Mouse (Mus musculus) midbrain, embryonic 13.5 days (tissue): ENCODE data around the gene Bend3. TPM values are rescaled to one million over a fixed set of nuclear protein-coding genes. Genes with fewer than 3 reads are reported as not detected.
A peak's percentile ranks its signal among the peaks of the same experiment; 100 is the strongest.

Experiments
- ATAC-seq: fragments of 200-750 bp; cut with Nextera tagmentation; 2 replicates; pipeline ENCODE4 v1.8.0; 2017; ENCODE audit warnings: mild to moderate bottlenecking, moderate TSS enrichment, moderate library complexity
- H3K27ac ChIP-seq: fragments of 300-500 bp; sonication (generic); 2 replicates; pipeline ENCODE4 v1.5.1; 2015; ENCODE audit warnings: inconsistent platforms, mild to moderate bottlenecking, moderate library complexity
- H3K27me3 ChIP-seq: fragments of 300-500 bp; sonication (generic); 2 replicates; pipeline ENCODE4 v1.6.1; 2015; ENCODE audit warnings: mild to moderate bottlenecking, inconsistent platforms
- H3K36me3 ChIP-seq: fragments of 300-500 bp; sonication (generic); 2 replicates; pipeline ENCODE4 v1.6.1; 2015; ENCODE audit warnings: mild to moderate bottlenecking, inconsistent platforms
- H3K4me1 ChIP-seq: fragments of 300-500 bp; sonication (generic); replicated peaks from 2 replicates; pipeline ENCODE4 v1.6.1; 2015; ENCODE audit warnings: inconsistent platforms
- H3K4me2 ChIP-seq: fragments of 300-500 bp; sonication (generic); replicated peaks from 2 replicates; pipeline ENCODE4 v1.6.1; 2015; ENCODE audit warnings: moderate library complexity, mild to moderate bottlenecking, inconsistent platforms
- H3K4me3 ChIP-seq: fragments of 300-500 bp; sonication (generic); replicated peaks from 2 replicates; pipeline ENCODE4 v1.5.1; 2015; ENCODE audit warnings: mild to moderate bottlenecking, inconsistent platforms
- H3K9ac ChIP-seq: fragments of 300-500 bp; sonication (generic); replicated peaks from 2 replicates; pipeline ENCODE4 v1.6.1; 2015; ENCODE audit warnings: mild to moderate bottlenecking, inconsistent platforms
- H3K9me3 ChIP-seq: fragments of 300-500 bp; sonication (generic); 2 replicates; pipeline ENCODE4 v1.6.1; 2016; ENCODE audit warnings: mild to moderate bottlenecking, inconsistent platforms
- WGBS: fragments of 180-500 bp; shearing (Covaris S2); methylation state at CpG from one replicate; pipeline ENCODE4 v1.1.7; 2015; 5-methylcytosine and 5-hydroxymethylcytosine counted together
- polyA plus RNA-seq: library from polyadenylated mRNA; unstranded; fragments of >200 nt; fragmentation: Nextera tagmentation; extraction: Ambion mirVana; gene quantifications from 2 replicates; pipeline ENCODE4 v1.2.1, GENCODE M21; 2015

Bend3 gene
- polyA plus RNA-seq, 1 experiment from 2014 or later = 4.2 TPM

DNA sequence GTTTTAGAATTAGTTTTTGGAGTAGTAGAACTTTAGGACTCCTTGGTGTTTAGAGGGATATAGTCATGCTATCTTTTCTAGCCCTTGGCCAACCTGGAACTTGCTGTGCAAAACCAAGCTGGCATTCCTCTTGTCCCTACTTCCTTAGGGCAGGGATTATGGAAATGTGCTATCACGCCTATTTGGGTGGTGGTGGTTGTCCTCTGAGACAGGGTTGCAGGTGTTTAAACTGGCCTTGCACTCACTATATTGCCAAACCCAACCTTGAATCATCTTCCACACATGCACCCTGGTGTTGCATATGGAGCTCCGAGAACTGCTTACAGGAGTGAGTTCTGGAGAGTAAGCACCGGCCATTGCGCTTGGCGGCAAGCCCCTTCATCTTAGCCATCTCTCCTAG, 3.4 kb downstream of the Bend3 start:
- Histone ChIP-seq H3K4me1 (peaks cover 47% of the 10 kb centered on the region), H3K36me3 (0 out of 2 replicates have a peak, but pooled peaks cover 2% of the 10 kb centered on the region), H3K4me3 (no peak overlapping the region), H3K27ac (no peak overlapping the region), H3K9ac (no peak overlapping the region), H3K4me2 (no peak overlapping the region), H3K27me3 (no peaks in the 10 kb centered on the region), H3K9me3 (no peaks in the 10 kb centered on the region)
- no peak for ATAC-seq
- WGBS = 85% methylated on average over 5 of the region's 5 CpGs

- H3K27ac ChIP-seq = peak overlapping the region; percentile 51; the same call in 1 of the 2 replicates
- 53% methylated on average over 9 of the region's 9 CpGs for WGBS
- no peaks in the 10 kb centered on the region for H3K9me3 ChIP-seq
- no peak overlapping the region; the same call in 1 of the 2 replicates for H3K4me2 ChIP-seq
- H3K4me3 ChIP-seq = no peak overlapping the region
- peaks cover 38% of the 10 kb centered on the region for H3K4me1 ChIP-seq
- ATAC-seq = no peak
- 0 out of 2 replicates have a peak, but pooled peaks cover 2% of the 10 kb centered on the region for H3K36me3 ChIP-seq
- no peaks in the 10 kb centered on the region for H3K27me3 ChIP-seq
- peak overlapping the region; percentile 16; the same call in 1 of the 2 replicates for H3K9ac ChIP-seq
These were observed 4.9 kb downstream of the Bend3 start for GRCm38 (mm10) chr10:43483426-43483995.

DNA sequence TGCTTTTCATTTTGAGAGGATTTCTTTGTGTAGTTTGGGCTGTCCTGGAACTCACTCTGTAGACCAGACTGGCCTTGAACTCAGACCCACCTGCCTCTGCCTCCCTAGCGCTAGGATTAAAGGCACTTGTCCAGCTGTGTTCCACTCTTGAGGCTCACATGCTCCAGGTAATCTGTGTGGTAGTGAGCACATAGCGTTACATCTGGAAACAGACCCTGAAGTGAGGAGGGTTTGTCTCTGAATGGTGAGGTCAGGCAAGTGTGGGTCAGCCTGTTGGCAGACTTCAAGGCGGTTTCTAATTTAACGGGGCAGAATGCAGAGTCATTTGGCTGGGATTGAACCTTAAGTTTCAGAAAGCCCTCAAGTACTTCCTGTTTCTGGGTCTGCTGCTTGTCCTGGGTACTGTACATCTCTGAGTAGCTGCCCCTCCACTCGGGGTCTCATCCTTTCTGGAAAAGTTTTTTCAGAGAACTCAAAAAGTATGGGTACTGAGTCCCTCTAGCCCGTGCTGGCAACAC, 7.2 kb downstream of the Bend3 start:
- no peak overlapping the region for H3K4me2 ChIP-seq
- no peak for ATAC-seq

DNA sequence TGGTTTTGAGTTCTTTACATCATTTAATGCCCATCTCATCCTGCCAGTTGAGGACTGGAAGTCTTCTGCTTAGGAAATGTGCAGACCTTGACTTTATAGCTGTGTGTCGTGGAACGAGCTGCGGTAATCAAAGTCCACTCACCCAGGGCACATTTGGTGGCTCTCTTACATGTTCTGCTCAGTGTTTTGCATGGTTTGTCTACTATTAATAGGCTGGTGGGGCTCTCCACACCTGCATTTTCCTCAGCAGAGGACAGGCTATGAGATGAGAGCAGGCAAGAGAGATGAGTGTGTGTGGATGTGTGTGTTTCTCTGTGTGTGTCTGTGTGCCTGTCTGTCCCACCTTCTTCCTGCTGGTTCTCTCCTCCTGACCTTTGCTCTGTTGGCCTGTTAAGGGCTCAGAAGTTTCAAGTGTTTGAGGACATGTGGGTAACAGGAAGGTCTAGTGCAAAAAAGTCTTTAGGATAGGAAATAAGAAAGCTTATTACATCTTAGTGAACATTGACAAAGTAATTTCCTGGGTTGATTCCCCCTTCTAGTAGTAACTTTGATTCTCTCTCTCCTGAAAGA, 8.9 kb downstream of the Bend3 start:
- H3K4me1 ChIP-seq = peaks cover 17% of the 10 kb centered on the region
- ATAC-seq = no peak
- H3K27me3 ChIP-seq = no peaks in the 10 kb centered on the region
- H3K36me3 ChIP-seq = 0 out of 2 replicates have a peak, but pooled peaks cover 2% of the 10 kb centered on the region
- no peak overlapping the region for H3K4me3 ChIP-seq
- no peak overlapping the region for H3K4me2 ChIP-seq
- no peak overlapping the region for H3K27ac ChIP-seq
- H3K9ac ChIP-seq = no peak overlapping the region
- WGBS = 90% methylated on average over 3 of the region's 3 CpGs
- H3K9me3 ChIP-seq = no peaks in the 10 kb centered on the region

More for the DNA sequence above, 7.2 kb downstream of the Bend3 start:
- H3K4me1 ChIP-seq = peaks cover 35% of the 10 kb centered on the region
- no peak overlapping the region for H3K27ac ChIP-seq
- H3K9me3 ChIP-seq = no peaks in the 10 kb centered on the region
- H3K27me3 ChIP-seq = no peaks in the 10 kb centered on the region
- 90% methylated on average over 6 of the region's 6 CpGs for WGBS
- 0 out of 2 replicates have a peak, but pooled peaks cover 2% of the 10 kb centered on the region for H3K36me3 ChIP-seq
- no peak overlapping the region for H3K9ac ChIP-seq
- no peak overlapping the region for H3K4me3 ChIP-seq

GRCm38 (mm10) chr10:43488258-43488657, 9.6 kb downstream of the Bend3 start:
- WGBS = 90% methylated on average over 4 of the region's 4 CpGs

DNA sequence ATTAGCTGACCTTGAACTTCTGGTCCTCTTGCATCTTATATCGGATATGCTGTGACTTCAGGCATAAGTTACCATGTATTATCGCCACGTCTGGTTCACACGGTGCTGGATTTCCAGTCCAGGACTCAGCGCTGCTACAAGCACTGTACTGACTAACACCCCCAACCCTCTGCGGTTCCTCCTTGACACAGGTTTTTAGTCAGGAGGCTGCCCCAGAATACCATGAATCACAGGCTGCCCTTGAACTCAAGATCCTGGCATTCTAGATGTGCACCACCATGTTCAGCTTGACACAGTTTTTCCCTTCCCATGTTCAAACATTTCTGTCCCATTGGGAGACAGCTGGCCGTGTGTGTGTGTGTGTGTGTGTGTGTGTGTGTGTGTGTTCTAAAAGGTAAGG, 10.5 kb downstream of the Bend3 start:
- no peak for ATAC-seq

More at GRCm38 (mm10) chr10:43488258-43488657, 9.6 kb downstream of the Bend3 start:
- H3K4me3 ChIP-seq = no peak overlapping the region
- no peak overlapping the region for H3K4me2 ChIP-seq
- H3K4me1 ChIP-seq = peaks cover 12% of the 10 kb centered on the region
- no peak for ATAC-seq
- no peaks in the 10 kb centered on the region for H3K9me3 ChIP-seq
- H3K36me3 ChIP-seq = 0 out of 2 replicates have a peak, but pooled peaks cover 2% of the 10 kb centered on the region
- H3K9ac ChIP-seq = no peak overlapping the region
- no peaks in the 10 kb centered on the region for H3K27me3 ChIP-seq
- no peak overlapping the region for H3K27ac ChIP-seq

DNA sequence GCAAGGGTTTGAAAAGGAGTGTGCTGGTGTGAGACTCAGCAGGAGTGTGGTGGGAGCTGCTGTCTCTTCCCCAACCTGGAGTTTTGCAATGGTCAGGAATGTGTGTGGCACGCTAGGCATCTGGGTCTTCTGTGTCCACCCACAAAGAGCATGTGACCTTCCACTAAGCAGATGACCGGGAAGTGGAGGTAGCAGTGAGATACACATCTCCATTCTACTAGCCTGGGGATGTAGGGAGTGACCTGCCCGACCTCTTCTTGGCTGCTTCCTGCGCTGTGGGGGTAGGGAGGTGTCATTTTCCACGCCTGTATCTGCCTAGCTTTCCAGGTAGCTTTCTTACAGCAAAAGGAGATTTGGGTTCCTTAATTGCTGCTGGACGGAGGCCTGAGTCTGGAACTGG, 10.9 kb downstream of the Bend3 start:
- Histone ChIP-seq H3K9me3 (no peaks in the 10 kb centered on the region), H3K27ac (no peak overlapping the region), H3K4me1 (0 out of 2 replicates have a peak, but pooled peaks cover 7% of the 10 kb centered on the region), H3K9ac (no peak overlapping the region), H3K36me3 (peaks cover 10% of the 10 kb centered on the region), H3K27me3 (no peaks in the 10 kb centered on the region), H3K4me3 (no peak overlapping the region), H3K4me2 (no peak overlapping the region)
- ATAC-seq = no peak
- 78% methylated on average over 6 of the region's 6 CpGs for WGBS

More for the DNA sequence above, 10.5 kb downstream of the Bend3 start:
- H3K36me3 ChIP-seq = peaks cover 6% of the 10 kb centered on the region
- H3K9me3 ChIP-seq = no peaks in the 10 kb centered on the region
- WGBS = 92% methylated on average over 7 of the region's 7 CpGs
- H3K27me3 ChIP-seq = no peaks in the 10 kb centered on the region
- 0 out of 2 replicates have a peak, but pooled peaks cover 7% of the 10 kb centered on the region for H3K4me1 ChIP-seq
- no peak overlapping the region for H3K4me3 ChIP-seq
- H3K27ac ChIP-seq = no peak overlapping the region
- H3K4me2 ChIP-seq = no peak overlapping the region
- no peak overlapping the region for H3K9ac ChIP-seq

GRCm38 (mm10) chr10:43490034-43490433, 11.4 kb downstream of the Bend3 start:
- Histone ChIP-seq H3K27ac (no peak overlapping the region), H3K4me2 (no peak overlapping the region), H3K9ac (no peak overlapping the region), H3K27me3 (no peaks in the 10 kb centered on the region), H3K9me3 (no peaks in the 10 kb centered on the region), H3K36me3 (peaks cover 15% of the 10 kb centered on the region), H3K4me3 (no peak overlapping the region), H3K4me1 (0 out of 2 replicates have a peak, but pooled peaks cover 7% of the 10 kb centered on the region)
- ATAC-seq = no peak
- WGBS = 74% methylated on average over 8 of the region's 8 CpGs

GRCm38 (mm10) chr10:43490846-43491245, 12.2 kb downstream of the Bend3 start:
- 89% methylated on average over 5 of the region's 5 CpGs for WGBS
- H3K4me1 ChIP-seq = 0 out of 2 replicates have a peak, but pooled peaks cover 7% of the 10 kb centered on the region

DNA sequence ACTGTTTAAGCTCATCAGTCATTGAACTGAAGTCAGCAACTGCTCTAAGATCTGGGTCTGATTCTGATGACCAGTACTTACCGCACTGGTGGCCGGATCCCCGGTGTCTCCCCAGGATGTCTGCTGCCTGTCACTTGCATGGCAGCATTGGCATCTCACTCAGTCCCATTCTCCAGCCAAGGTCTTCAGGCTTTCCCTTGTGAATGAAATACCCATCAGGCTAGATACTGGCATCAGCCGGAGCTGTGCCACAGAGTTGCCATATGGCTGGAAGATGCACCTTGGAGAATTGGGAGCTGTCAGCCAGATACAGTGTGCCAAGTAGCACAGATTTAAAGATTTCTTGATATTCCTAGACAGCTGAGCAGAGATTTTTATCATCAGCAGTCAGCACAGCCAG, 24.0 kb downstream of the Bend3 start:
- 97% methylated on average over 4 of the region's 4 CpGs for WGBS
- 0 out of 2 replicates have a peak, but pooled peaks cover 3% of the 10 kb centered on the region for H3K9me3 ChIP-seq
- H3K27me3 ChIP-seq = no peaks in the 10 kb centered on the region
- H3K9ac ChIP-seq = no peak overlapping the region
- peaks cover 57% of the 10 kb centered on the region for H3K36me3 ChIP-seq
- H3K27ac ChIP-seq = no peak overlapping the region
- no peak overlapping the region for H3K4me3 ChIP-seq
- no peak overlapping the region for H3K4me2 ChIP-seq
- no peak for ATAC-seq
- H3K4me1 ChIP-seq = no peaks in the 10 kb centered on the region

More at GRCm38 (mm10) chr10:43490846-43491245, 12.2 kb downstream of the Bend3 start:
- no peaks in the 10 kb centered on the region for H3K9me3 ChIP-seq
- H3K9ac ChIP-seq = no peak overlapping the region
- H3K4me3 ChIP-seq = no peak overlapping the region
- no peak overlapping the region for H3K4me2 ChIP-seq
- H3K27ac ChIP-seq = no peak overlapping the region
- no peaks in the 10 kb centered on the region for H3K27me3 ChIP-seq
- H3K36me3 ChIP-seq = peaks cover 23% of the 10 kb centered on the region
- ATAC-seq = no peak

GRCm38 (mm10) chr10:43504291-43504690, 25.7 kb downstream of the Bend3 start:
- 100% methylated on average over 1 of the region's 1 CpGs for WGBS
- ATAC-seq = no peak
- no peak overlapping the region for H3K27ac ChIP-seq

GRCm38 (mm10) chr10:43507051-43507450, 28.4 kb downstream of the Bend3 start:
- no peaks in the 10 kb centered on the region for H3K4me1 ChIP-seq
- ATAC-seq = no peak
- H3K36me3 ChIP-seq = peaks cover 50% of the 10 kb centered on the region
- H3K4me2 ChIP-seq = no peak overlapping the region
- no peak overlapping the region for H3K9ac ChIP-seq
- 68% methylated on average over 4 of the region's 4 CpGs for WGBS
- H3K27me3 ChIP-seq = no peaks in the 10 kb centered on the region
- H3K9me3 ChIP-seq = no peaks in the 10 kb centered on the region
- H3K4me3 ChIP-seq = no peak overlapping the region
- no peak overlapping the region for H3K27ac ChIP-seq

More at GRCm38 (mm10) chr10:43504291-43504690, 25.7 kb downstream of the Bend3 start:
- H3K27me3 ChIP-seq = no peaks in the 10 kb centered on the region
- H3K4me3 ChIP-seq = no peak overlapping the region
- no peak overlapping the region for H3K4me2 ChIP-seq
- H3K9ac ChIP-seq = no peak overlapping the region
- no peaks in the 10 kb centered on the region for H3K9me3 ChIP-seq
- H3K36me3 ChIP-seq = peaks cover 46% of the 10 kb centered on the region
- no peaks in the 10 kb centered on the region for H3K4me1 ChIP-seq
